Mouse (Mus musculus): ENCODE results near the gene Scgb3a1. TPM values are rescaled to one million over a fixed set of nuclear protein-coding genes. Genes with fewer than 3 reads are reported as not detected.

Gene Scgb3a1
- polyA plus RNA-seq, 1 experiment: not detected

- H3K27me3 ChIP-seq (ENCODE audit: control insufficient read depth, insufficient read depth, insufficient read length): no peaks in the 10 kb centered on the region
- H3ac ChIP-seq (ENCODE audit: control insufficient read depth, insufficient read length): no peak overlapping the region
- TF ChIP-seq USF1 (IDR thresholded peaks at IDR 0.05; ENCODE audit: low read depth) (no peak), MAX (IDR thresholded peaks at IDR 0.05; ENCODE audit: low read depth) (no peak)
- peak overlapping the region; percentile 75 for H3K4me2 ChIP-seq (ENCODE audit: low read depth)
- H3K36me3 ChIP-seq (ENCODE audit: control insufficient read depth, insufficient read depth): peaks cover 6% of the 10 kb centered on the region
- H3K4me3 ChIP-seq: peak overlapping the region; percentile 39
- H3K79me2 ChIP-seq (ENCODE audit: control insufficient read depth, insufficient read depth): peaks cover 65% of the 10 kb centered on the region
These were observed 47.3 kb downstream of the Scgb3a1 start for GRCm38 (mm10) chr11:49710664-49711063.

GRCm38 (mm10) chr11:49711981-49712554 lies 48.7 kb downstream of the Scgb3a1 start:
- Histone ChIP-seq H3K4me2 (ENCODE audit: low read depth) (peak overlapping the region; percentile 52), H3ac (ENCODE audit: control insufficient read depth, insufficient read length) (peak overlapping the region; percentile 84), H3K36me3 (ENCODE audit: control insufficient read depth, insufficient read depth) (no peaks in the 10 kb centered on the region), H3K4me3 (peak overlapping the region; percentile 39), H3K27me3 (ENCODE audit: control insufficient read depth, insufficient read depth, insufficient read length) (no peaks in the 10 kb centered on the region), H3K79me2 (ENCODE audit: control insufficient read depth, insufficient read depth) (peaks cover 51% of the 10 kb centered on the region)
- no peak for TF ChIP-seq POLR2A (IDR thresholded peaks at IDR 0.05; ENCODE audit: insufficient read length, low read depth)
- TF ChIP-seq POLR2AphosphoS2 (IDR thresholded peaks at IDR 0.05; ENCODE audit: insufficient read length, low read depth): no peak
- TF ChIP-seq MAX (IDR thresholded peaks at IDR 0.05; ENCODE audit: low read depth): no peak
- TF ChIP-seq MYOG (IDR thresholded peaks at IDR 0.05; ENCODE audit: control insufficient read depth in 1 of 3, insufficient read depth in 1 of 3, insufficient read length in 2 of 3, low read depth in 2 of 3): no peak

DNA sequence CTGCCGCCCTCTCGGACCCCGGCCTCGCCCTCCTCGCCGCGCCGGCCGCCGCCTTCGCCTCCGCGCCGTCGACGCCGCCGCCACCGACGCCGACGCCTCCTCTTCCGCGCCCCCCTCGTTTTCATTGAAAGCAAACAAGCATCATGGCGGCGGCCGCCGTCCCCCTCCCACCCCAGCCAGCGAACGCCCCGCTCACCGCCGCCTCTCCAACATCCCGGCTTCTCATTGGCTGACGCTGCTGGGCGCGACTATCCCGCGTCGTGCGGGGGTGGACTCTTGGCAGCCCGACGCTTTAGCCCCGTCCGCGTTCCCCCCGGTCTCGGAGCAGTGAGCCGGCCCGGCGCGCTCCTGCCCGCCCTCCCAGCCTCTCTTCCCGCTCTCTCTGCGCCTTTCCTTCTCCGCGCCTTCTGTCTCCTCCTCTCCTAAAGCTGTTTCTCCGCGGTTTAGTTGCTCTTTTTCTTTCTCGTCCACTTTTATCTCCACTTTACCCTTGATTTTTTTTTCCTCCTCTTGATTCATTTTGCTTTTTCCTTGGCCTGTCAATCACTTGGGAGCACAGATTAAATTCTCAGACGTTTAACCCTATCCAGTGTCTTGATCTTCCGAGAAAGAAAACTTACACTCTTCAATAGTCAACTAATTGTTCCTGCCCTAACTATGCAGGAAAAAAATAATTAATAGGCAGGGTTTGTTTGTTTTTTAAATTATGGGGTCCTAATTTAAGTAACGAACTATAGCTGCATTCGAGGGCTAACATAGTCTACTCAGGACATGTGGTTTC lies 49.3 kb downstream of the Scgb3a1 start, which contains the start of gene Cnot6:
Gene Cnot6, minus strand, starts transcription at position 169 of the 781 bp plus-strand sequence.
- H3K79me2 ChIP-seq (ENCODE audit: control insufficient read depth, insufficient read depth): peaks cover 44% of the 10 kb centered on the region
- H3K4me3 ChIP-seq: peak within 1 kb of the TSS; percentile 39
- peak within 1 kb of the TSS; percentile 95 for H3K4me2 ChIP-seq (ENCODE audit: low read depth)
- H3ac ChIP-seq (ENCODE audit: control insufficient read depth, insufficient read length): peak within 1 kb of the TSS; percentile 84
- no peaks in the 10 kb centered on the region for H3K27me3 ChIP-seq (ENCODE audit: control insufficient read depth, insufficient read depth, insufficient read length)
- TF ChIP-seq POLR2AphosphoS2 (IDR thresholded peaks at IDR 0.05; ENCODE audit: insufficient read length, low read depth) (no peak), USF1 (IDR thresholded peaks at IDR 0.05; ENCODE audit: low read depth) (no peak), POLR2A (IDR thresholded peaks at IDR 0.05; ENCODE audit: insufficient read length, low read depth) (peak; percentile 71), MYOG (IDR thresholded peaks at IDR 0.05; ENCODE audit: control insufficient read depth in 1 of 3, insufficient read depth in 1 of 3, insufficient read length in 2 of 3, low read depth in 2 of 3) (peak in 1 of 3 experiments; percentile 20), E2F4 (IDR thresholded peaks at IDR 0.05; ENCODE audit: insufficient read depth) (peak; percentile 72)
- H3K36me3 ChIP-seq (ENCODE audit: control insufficient read depth, insufficient read depth): no peaks in the 10 kb centered on the region

DNA sequence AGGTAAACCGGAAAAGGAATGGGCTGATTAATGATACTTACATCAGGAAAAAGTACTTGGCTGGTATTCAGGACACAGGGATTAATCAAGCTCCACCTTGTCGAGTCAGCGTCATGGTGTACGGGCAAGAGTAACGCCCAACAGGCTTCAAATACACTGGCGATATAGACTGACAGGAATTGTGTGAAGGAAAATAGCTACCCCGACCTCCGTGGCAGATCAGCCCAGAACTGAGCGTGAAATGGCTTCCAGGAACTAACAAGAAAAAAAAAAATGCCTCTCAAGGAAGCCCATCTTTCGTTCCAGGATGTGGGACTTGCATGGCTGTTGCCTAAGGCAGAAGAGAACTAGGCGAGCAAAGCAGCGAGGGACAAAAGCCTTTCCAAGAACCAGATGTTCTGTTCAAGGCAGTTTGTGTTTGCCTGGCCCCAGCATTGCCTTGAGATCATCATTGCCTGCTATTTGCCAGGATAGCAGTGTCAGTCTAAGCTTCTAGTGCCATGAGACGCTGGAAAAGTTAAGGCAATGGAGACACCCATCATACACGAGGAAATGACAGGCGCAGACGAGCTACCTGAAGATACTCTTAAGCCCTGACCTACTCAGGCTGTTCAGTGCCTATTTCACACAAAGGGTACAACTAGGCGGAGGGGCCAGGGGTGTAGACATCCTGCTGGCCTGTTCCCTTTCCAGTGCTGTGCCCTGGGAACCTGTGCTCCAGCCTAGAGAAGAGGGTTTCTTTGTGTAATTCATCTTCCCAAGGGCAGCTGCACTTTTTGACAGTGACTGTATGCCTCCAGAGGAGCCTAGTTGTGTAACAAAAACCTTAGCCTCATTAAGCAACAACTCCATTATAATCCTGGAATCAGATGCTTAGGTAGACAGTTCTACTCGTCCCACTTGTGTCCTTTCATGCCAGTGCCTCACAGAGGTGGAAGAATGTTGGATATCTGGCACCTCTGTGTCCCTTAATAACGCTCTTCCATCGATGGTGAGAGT lies 50.2 kb downstream of the Scgb3a1 start:
- Histone ChIP-seq H3K4me2 (ENCODE audit: low read depth) (peak overlapping the region; percentile 95), H3K27me3 (ENCODE audit: control insufficient read depth, insufficient read depth, insufficient read length) (no peaks in the 10 kb centered on the region), H3K4me3 (peak overlapping the region; percentile 39), H3K79me2 (ENCODE audit: control insufficient read depth, insufficient read depth) (peaks cover 35% of the 10 kb centered on the region), H3K36me3 (ENCODE audit: control insufficient read depth, insufficient read depth) (no peaks in the 10 kb centered on the region), H3ac (ENCODE audit: control insufficient read depth, insufficient read length) (no peak overlapping the region)
- no peak for TF ChIP-seq USF1 (IDR thresholded peaks at IDR 0.05; ENCODE audit: low read depth)
- no peak for TF ChIP-seq REST (IDR thresholded peaks at IDR 0.05; ENCODE audit: insufficient read depth, insufficient read length)
- no peak for TF ChIP-seq MYOG (IDR thresholded peaks at IDR 0.05; ENCODE audit: control insufficient read depth in 1 of 3, insufficient read depth in 1 of 3, insufficient read length in 2 of 3, low read depth in 2 of 3)
- TF ChIP-seq TCF12 (IDR thresholded peaks at IDR 0.05; ENCODE audit: insufficient read depth, poor library complexity, severe bottlenecking): no peak
- no peak for TF ChIP-seq TCF3 (IDR thresholded peaks at IDR 0.05; ENCODE audit: insufficient read length, low read depth)
- no peak for TF ChIP-seq MAX (IDR thresholded peaks at IDR 0.05; ENCODE audit: low read depth)
- TF ChIP-seq CEBPB (IDR thresholded peaks at IDR 0.05; ENCODE audit: insufficient read depth, poor library complexity, severe bottlenecking): no peak
- TF ChIP-seq SRF (IDR thresholded peaks at IDR 0.05; ENCODE audit: control insufficient read depth, insufficient read length, low read depth): no peak
- no peak for TF ChIP-seq POLR2A (IDR thresholded peaks at IDR 0.05; ENCODE audit: insufficient read length, low read depth)
- TF ChIP-seq MYOD1 (IDR thresholded peaks at IDR 0.05; ENCODE audit: control insufficient read depth in 1 of 3, insufficient read length in 2 of 3, low read depth in 2 of 3): no peak
- no peak for TF ChIP-seq E2F4 (IDR thresholded peaks at IDR 0.05; ENCODE audit: insufficient read depth)
- no peak for TF ChIP-seq POLR2AphosphoS2 (IDR thresholded peaks at IDR 0.05; ENCODE audit: insufficient read length, low read depth)

Other genes with a start within 250 kb of the Scgb3a1 start
- not detected for gene Olfr1389, start 240.5 kb upstream of the Scgb3a1 start, polyA plus RNA-seq (2012; fragmentation: generic; extraction: Trizol)
- gene Olfr1388, start 227.0 kb upstream of the Scgb3a1 start, polyA plus RNA-seq (2012; fragmentation: generic; extraction: Trizol): 0.06 TPM
- not detected for gene Olfr1387, start 208.3 kb upstream of the Scgb3a1 start, polyA plus RNA-seq (2012; fragmentation: generic; extraction: Trizol)
- not detected for gene Olfr1386, start 198.6 kb upstream of the Scgb3a1 start, polyA plus RNA-seq (2012; fragmentation: generic; extraction: Trizol)
- gene Olfr1385, start 174.5 kb upstream of the Scgb3a1 start, polyA plus RNA-seq (2012; fragmentation: generic; extraction: Trizol): not detected
- gene Olfr1384, start 156.9 kb upstream of the Scgb3a1 start, polyA plus RNA-seq (2012; fragmentation: generic; extraction: Trizol): not detected
- not detected for gene Olfr1383, start 144.0 kb upstream of the Scgb3a1 start, polyA plus RNA-seq (2012; fragmentation: generic; extraction: Trizol)
- gene Olfr1382, start 135.4 kb upstream of the Scgb3a1 start, polyA plus RNA-seq (2012; fragmentation: generic; extraction: Trizol): not detected
- gene Olfr1381, start 120.2 kb upstream of the Scgb3a1 start, polyA plus RNA-seq (2012; fragmentation: generic; extraction: Trizol): not detected
- not detected for gene Olfr1380, start 106.7 kb upstream of the Scgb3a1 start, polyA plus RNA-seq (2012; fragmentation: generic; extraction: Trizol)
- 0.01 TPM for gene Flt4, start 54.3 kb upstream of the Scgb3a1 start, polyA plus RNA-seq (2012; fragmentation: generic; extraction: Trizol)
- 12.1 TPM for gene Cnot6, start 49.1 kb downstream of the Scgb3a1 start, polyA plus RNA-seq (2012; fragmentation: generic; extraction: Trizol)
- 0.52 TPM for gene Gfpt2, start 130.6 kb downstream of the Scgb3a1 start, polyA plus RNA-seq (2012; fragmentation: generic; extraction: Trizol)
- gene Mapk9, start 183.1 kb downstream of the Scgb3a1 start, polyA plus RNA-seq (2012; fragmentation: generic; extraction: Trizol): 21.5 TPM
- gene Rasgef1c, start 238.2 kb downstream of the Scgb3a1 start, polyA plus RNA-seq (2012; fragmentation: generic; extraction: Trizol): not detected